Mouse (Mus musculus) kidney, postnatal 36 days (tissue): ENCODE results near the gene Myo1d.

Experiments
- DNase-seq, 2 experiments: peaks; one replicate each; pipeline ENCODE4 v3.0.0; 2021 to 2022; ENCODE audit warnings: mixed read lengths in 2 of 2

The Myo1d gene

DNA sequence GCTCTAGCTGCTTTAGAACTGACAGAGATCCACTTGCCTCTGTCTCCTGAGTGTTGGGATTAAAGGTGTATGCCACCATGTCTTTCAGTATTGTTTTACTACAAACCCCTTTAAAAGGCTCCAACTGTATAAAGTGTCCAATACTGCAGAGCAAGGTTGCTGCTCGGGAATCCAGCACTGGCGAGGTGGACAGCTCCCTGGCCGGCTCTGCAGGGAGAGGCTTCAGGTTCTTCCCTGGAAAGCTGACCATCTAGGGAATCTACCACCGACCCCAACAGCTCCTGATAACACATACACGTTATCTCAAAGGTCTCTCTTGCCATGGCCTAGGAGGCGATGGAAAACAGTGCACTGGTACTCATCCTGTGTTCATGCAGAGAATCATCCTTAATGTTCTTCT, 166.3 kb downstream of the Myo1d start:
- peak in 1 of 2 experiments; percentile 67 for DNase-seq

DNA sequence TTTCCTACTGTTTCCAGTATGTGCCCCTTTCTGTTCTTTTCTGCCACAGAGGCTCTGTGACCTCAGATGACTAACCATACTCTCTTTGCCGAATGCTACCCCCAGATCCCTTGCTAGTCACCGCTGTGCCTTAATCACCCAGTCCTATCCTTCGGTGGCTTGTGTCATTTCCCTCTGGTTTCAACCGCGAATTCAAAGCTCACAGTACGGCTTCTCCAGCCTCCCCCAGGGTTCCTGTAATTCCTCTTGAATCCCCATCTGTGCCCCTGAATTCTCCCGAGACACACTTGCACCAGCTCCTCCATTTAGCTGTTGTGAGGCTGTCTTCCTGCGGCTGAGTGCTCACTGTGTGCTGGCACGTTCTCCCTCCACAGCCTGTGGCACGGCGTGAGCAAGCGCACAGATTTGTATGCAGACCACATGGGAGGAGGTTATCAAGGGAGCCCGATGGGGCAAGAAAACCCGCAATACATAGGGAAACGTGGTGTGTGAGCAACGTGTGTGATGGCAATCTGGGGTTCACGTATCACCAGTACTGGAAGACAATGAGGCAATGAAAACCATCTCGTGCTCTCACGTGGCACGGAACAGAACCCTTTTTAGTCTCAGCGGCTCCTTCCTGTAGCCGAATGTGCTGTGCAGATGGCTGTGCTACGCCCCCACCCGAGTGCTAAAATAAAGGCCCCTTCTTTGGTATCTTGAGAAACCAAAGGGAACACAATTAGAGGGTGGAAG, 177.0 kb downstream of the Myo1d start:
- no peak for DNase-seq

GRCm38 (mm10) chr11:80602041-80602458, 177.8 kb downstream of the Myo1d start:
- DNase-seq, result peak in 1 of 2 experiments; percentile 36

- DNase-seq, result peak; percentile 23 to 28
Observed at GRCm38 (mm10) chr11:80601040-80601864, 178.6 kb downstream of the Myo1d start.

GRCm38 (mm10) chr11:80595482-80595881, 184.3 kb downstream of the Myo1d start:
- DNase-seq, result no peak

- DNase-seq, result no peak
Observed at GRCm38 (mm10) chr11:80589387-80589786, 190.4 kb downstream of the Myo1d start.

GRCm38 (mm10) chr11:80585761-80586160, 194.1 kb downstream of the Myo1d start:
- no peak for DNase-seq

GRCm38 (mm10) chr11:80585211-80585610, 194.6 kb downstream of the Myo1d start:
- DNase-seq, result no peak

GRCm38 (mm10) chr11:80580494-80580893, 199.3 kb downstream of the Myo1d start:
- no peak for DNase-seq

- peak; percentile 51 to 77 for DNase-seq
Observed at GRCm38 (mm10) chr11:80577747-80578640, 201.8 kb downstream of the Myo1d start.

DNA sequence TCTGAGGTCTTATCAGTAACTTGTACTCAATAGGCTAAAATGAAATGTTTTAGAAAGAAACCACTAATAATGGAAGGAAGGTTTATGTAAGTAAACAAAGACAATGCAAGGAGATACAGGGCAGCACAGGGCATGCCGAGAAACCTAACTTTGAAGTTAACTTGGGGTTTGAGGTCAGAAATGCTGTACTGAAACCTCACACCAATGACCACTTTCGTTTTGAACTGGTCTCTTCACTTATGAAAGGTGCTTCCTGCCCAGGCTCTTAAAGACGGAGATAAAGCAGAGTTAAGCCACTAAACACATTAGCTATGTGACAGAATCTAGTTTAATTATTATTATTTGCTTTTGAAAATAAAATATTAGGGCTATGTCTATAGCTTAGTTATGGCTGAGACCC, 204.0 kb downstream of the Myo1d start:
- DNase-seq, result no peak

- no peak for DNase-seq
Observed at GRCm38 (mm10) chr11:80566286-80566685, 213.5 kb downstream of the Myo1d start.

DNA sequence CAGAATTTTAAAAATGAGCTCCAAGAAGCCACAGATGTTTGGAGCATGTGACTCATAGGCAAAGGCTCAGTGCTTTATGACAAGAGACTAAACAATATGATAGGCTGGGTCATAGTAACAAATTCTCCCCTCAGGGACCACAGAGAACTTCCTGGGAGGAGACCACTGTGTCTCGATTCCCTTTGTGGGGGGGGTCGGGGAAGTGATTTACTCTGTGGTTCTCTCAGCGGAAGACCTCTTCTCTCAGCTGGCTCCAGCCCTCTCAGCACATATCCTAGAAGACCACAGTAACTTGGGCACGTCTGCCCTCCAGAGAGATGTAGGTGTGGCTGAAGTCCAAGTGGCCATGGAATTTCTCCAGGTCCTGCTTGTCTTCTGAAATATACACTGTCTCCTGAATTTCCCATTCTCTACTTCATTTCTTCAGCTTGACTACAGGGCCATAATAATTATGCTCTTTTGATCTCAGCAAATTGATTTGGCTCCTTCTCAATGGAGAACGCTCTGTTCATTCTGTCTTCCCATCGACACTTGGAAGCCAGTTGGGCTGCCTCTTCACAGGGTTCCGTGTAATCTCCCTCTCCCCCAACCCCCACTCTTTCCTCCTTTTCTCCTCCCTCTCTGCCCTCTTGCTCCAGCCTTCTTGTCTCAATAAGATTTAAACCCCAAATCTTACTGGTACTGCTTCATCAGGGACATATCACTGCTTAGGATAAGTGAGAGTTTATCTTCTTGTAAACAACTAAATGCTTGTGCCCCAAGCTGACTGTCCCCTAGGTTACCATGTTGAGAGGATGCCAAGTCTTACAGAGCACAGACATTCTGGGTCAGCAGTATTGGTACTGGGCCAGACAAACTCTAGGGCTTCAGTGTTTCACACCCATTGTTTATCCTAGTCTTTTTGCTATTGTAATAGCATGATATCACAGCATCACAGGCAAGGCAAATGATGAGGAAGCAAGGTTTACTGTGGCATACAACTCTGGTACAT, 214.6 kb downstream of the Myo1d start:
- DNase-seq, result peak; percentile 20 to 57

GRCm38 (mm10) chr11:80562479-80562878, 217.3 kb downstream of the Myo1d start:
- DNase-seq, result peak; percentile 4 to 38

- no peak for DNase-seq
Observed at GRCm38 (mm10) chr11:80560770-80561169, 219.1 kb downstream of the Myo1d start.

DNA sequence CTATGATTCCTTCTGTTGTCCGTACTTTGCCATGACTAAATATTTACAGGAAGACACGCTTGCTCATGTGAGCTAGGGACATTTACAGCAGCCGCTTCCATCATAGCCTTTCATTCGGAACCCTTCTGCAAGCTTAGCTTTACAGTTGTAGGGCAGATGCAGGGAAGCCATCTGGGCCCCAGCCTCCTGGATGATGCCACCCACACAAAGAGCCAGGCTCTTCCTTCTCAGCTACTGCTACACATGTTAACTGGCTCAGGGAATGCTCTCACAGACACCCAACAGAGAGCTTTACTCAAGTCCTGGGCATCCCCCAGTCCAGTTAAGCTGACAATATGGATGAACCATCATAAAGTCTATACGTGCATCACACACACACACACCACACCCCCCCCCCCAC, 224.4 kb downstream of the Myo1d start:
- no peak for DNase-seq

GRCm38 (mm10) chr11:80553046-80553445, 226.8 kb downstream of the Myo1d start:
- DNase-seq, result no peak

GRCm38 (mm10) chr11:80551634-80552033, 228.2 kb downstream of the Myo1d start:
- DNase-seq, result no peak

DNA sequence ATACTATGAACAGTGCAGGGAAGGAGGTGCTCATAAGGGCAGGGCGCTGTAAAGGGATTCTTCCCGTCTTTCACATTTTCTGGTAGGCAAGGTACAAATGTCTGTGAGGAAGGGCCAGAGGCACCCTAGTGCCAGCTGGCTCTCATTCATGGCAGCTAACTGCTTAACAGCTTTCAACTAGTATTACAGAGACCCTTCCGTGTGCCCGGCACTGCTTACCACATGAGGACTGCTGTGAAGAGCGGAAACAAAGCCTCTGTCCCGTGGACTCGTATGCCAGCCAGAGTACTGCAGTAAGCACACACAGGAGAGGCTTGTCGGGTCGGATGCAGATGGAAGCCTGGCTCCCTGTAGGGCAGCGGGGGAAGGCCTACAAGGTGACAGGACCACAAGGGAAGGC, 229.6 kb downstream of the Myo1d start:
- no peak for DNase-seq

DNA sequence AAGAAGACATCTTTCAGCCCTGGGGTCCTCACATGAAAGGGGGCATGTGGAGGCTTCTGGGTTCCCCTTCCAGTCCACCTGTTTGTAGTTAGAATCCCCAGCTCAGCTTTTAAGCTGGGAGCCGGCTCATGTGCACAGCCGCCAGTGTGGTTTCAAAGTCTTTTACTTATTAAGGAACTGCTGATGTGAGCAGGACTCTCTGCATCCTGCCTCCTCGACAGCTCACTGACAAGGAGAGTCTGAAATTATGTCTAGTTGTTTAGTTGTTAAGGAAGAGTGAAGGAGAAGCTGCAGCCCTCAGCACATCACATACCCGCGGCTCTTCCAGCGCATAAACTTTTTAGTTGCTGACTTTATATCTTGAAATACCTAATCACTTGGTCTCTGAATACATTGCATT, 230.0 kb downstream of the Myo1d start:
- DNase-seq, result peak in 1 of 2 experiments; percentile 11

- DNase-seq, result no peak
Observed at GRCm38 (mm10) chr11:80546233-80546632, 233.6 kb downstream of the Myo1d start.

- DNase-seq, result no peak
Observed at GRCm38 (mm10) chr11:80539056-80539455, 240.8 kb downstream of the Myo1d start.
